Mouse (Mus musculus) CH12.LX (cell line): ENCODE results near the gene Sbsn. TPM values are rescaled to one million over a fixed set of nuclear protein-coding genes. Genes with fewer than 3 reads are reported as not detected.

Experiments used
- DNase-seq: peaks from one replicate; pipeline ENCODE4 v3.0.0-alpha.2; 2013; ENCODE audit errors: extremely low read depth
- H3K27ac ChIP-seq: 2 replicates; pipeline ENCODE4 v1.5.1; 2012; ENCODE audit warnings: low read depth, mild to moderate bottlenecking, control low read depth, moderate library complexity; ENCODE audit not compliant: insufficient read depth
- H3K27me3 ChIP-seq: replicated peaks from 2 replicates; pipeline ENCODE3; 2012; ENCODE audit warnings: inconsistent platforms
- H3K36me3 ChIP-seq, 2 experiments: replicated peaks in 1 of 2; 2 replicates each; pipeline versions ENCODE3 to v1.6.1; 2012; ENCODE audit warnings: inconsistent platforms in 1 of 2, low read length in 1 of 2, mild to moderate bottlenecking in 1 of 2, mixed read lengths in 1 of 2, moderate library complexity in 1 of 2; ENCODE audit not compliant: control insufficient read depth in 1 of 2, insufficient read depth in 1 of 2
- H3K4me1 ChIP-seq, 2 experiments: 2 replicates each; pipeline ENCODE4 v1.6.1; 2012; ENCODE audit warnings: inconsistent platforms in 1 of 2, moderate library complexity in 1 of 2; ENCODE audit not compliant: insufficient read depth in 2 of 2, control insufficient read depth in 1 of 2
- H3K4me2 ChIP-seq: 2 replicates; pipeline ENCODE4 v1.6.1; 2012; ENCODE audit warnings: low read depth, mild to moderate bottlenecking, control low read depth; ENCODE audit not compliant: poor library complexity, insufficient read depth, severe bottlenecking
- H3K4me3 ChIP-seq, 3 experiments: fragments of 150-350 bp in 1 of 3; sonication (generic) in 1 of 3; replicated peaks in 1 of 3; 2 replicates each; pipeline versions ENCODE3 to v1.5.1; 2011 to 2012; ENCODE audit warnings: low read depth in 2 of 3, low read length in 2 of 3, mild to moderate bottlenecking in 2 of 3, moderate library complexity in 2 of 3, control low read depth in 1 of 3, improper control_type of control experiment in 1 of 3, inconsistent platforms in 1 of 3, mixed read lengths in 1 of 3; ENCODE audit not compliant: poor library complexity in 1 of 3
- H3K79me2 ChIP-seq: replicated peaks from 2 replicates; pipeline ENCODE4 v1.6.1; 2012; ENCODE audit warnings: mild to moderate bottlenecking, moderate library complexity; ENCODE audit not compliant: control insufficient read depth, poor library complexity, insufficient read depth, severe bottlenecking; ENCODE audit errors: extremely low read depth
- H3K9ac ChIP-seq: 2 replicates; pipeline ENCODE4 v1.6.1; 2012; ENCODE audit warnings: low read depth, mild to moderate bottlenecking, control low read depth, moderate library complexity; ENCODE audit not compliant: insufficient read depth
- H3K9me3 ChIP-seq: replicated peaks from 2 replicates; pipeline ENCODE3; 2012; ENCODE audit warnings: low read length, inconsistent platforms, mixed read lengths
- BHLHE40 ChIP-seq: IDR thresholded peaks from 2 replicates; pipeline ENCODE4 v1.6.1; 2011; ENCODE audit warnings: mild to moderate bottlenecking, low read depth, low read length, improper control_type of control experiment
- CHD2 ChIP-seq: IDR thresholded peaks from 2 replicates; pipeline ENCODE4 v1.6.1; 2011; ENCODE audit warnings: low read length, improper control_type of control experiment
- CTCF ChIP-seq, 2 experiments: IDR thresholded peaks in 1 of 2; conservative IDR thresholded peaks in 1 of 2; 2 replicates each; pipeline ENCODE4 v1.5.1; 2011 to 2012; ENCODE audit warnings: low read depth in 2 of 2, low read length in 2 of 2, improper control_type of control experiment in 1 of 2, inconsistent platforms in 1 of 2, mild to moderate bottlenecking in 1 of 2, moderate library complexity in 1 of 2
- E2F4 ChIP-seq: IDR thresholded peaks from 2 replicates; pipeline ENCODE4 v1.6.1; 2011; ENCODE audit warnings: low read depth, low read length, improper control_type of control experiment; ENCODE audit not compliant: insufficient replicate concordance
- ETS1 ChIP-seq: conservative IDR thresholded peaks from 2 replicates; pipeline ENCODE4 v1.6.1; 2012; ENCODE audit warnings: low read depth, mild to moderate bottlenecking, inconsistent platforms, low read length, improper control_type of control experiment, moderate library complexity
- GABPA ChIP-seq: IDR thresholded peaks from 2 replicates; pipeline ENCODE4 v1.6.1; 2012; ENCODE audit warnings: low read depth, low read length, improper control_type of control experiment, inconsistent platforms; ENCODE audit not compliant: insufficient replicate concordance
- HCFC1 ChIP-seq: IDR thresholded peaks from 2 replicates; pipeline ENCODE4 v1.6.1; 2012; ENCODE audit warnings: low read depth, mild to moderate bottlenecking, inconsistent platforms, low read length, improper control_type of control experiment
- IRF4 ChIP-seq: IDR thresholded peaks from 2 replicates; pipeline ENCODE4 v1.6.1; 2014; ENCODE audit warnings: low read depth, mild to moderate bottlenecking, inconsistent platforms, low read length, improper control_type of control experiment
- MAZ ChIP-seq: IDR thresholded peaks from 2 replicates; pipeline ENCODE4 v1.6.1; 2012; ENCODE audit warnings: low read depth, mild to moderate bottlenecking, inconsistent platforms, low read length, improper control_type of control experiment, moderate library complexity
- NELFE ChIP-seq: IDR thresholded peaks from 2 replicates; pipeline ENCODE4 v1.6.1; 2011; ENCODE audit warnings: low read depth, low read length, improper control_type of control experiment
- POLR2A ChIP-seq: IDR thresholded peaks from 2 replicates; pipeline ENCODE4 v1.6.1; 2011; ENCODE audit warnings: low read depth, mild to moderate bottlenecking, improper control_type of control experiment, low read length
- POLR2AphosphoS2 ChIP-seq: IDR thresholded peaks from 2 replicates; pipeline ENCODE4 v1.6.1; 2011; ENCODE audit warnings: low read depth, low read length, improper control_type of control experiment
- RAD21 ChIP-seq: IDR thresholded peaks from 2 replicates; pipeline ENCODE4 v1.6.1; 2011; ENCODE audit warnings: low read depth, mild to moderate bottlenecking, low read length, improper control_type of control experiment, moderate library complexity
- SMC3 ChIP-seq: IDR thresholded peaks from 2 replicates; pipeline ENCODE4 v1.6.1; 2011; ENCODE audit warnings: low read depth, low read length, improper control_type of control experiment
- TCF12 ChIP-seq: IDR thresholded peaks from 2 replicates; pipeline ENCODE4 v1.6.1; 2014; ENCODE audit warnings: low read depth, mild to moderate bottlenecking, inconsistent platforms, low read length, improper control_type of control experiment
- ZNF384 ChIP-seq: IDR thresholded peaks from 2 replicates; pipeline ENCODE4 v1.6.1; 2012; ENCODE audit warnings: low read depth, low read length, improper control_type of control experiment, inconsistent platforms
- dilution Hi-C: fragments of 300-500 bp; cut with MboI; formaldehyde crosslinking; loops from 2 replicates; pipeline ENCODE4 v1.14.3; 2020; ENCODE audit warnings: low sequenced_read_pairs; ENCODE audit not compliant: extremely low pct_unique_long_range_greater_than_20kb, extremely low pct_ligation_motif_present
- in situ Hi-C: fragments of 300-500 bp; cut with MboI; formaldehyde crosslinking; loops from 3 replicates; pipeline ENCODE4 v1.14.3; 2019; ENCODE audit warnings: low sequenced_read_pairs, low pct_ligation_motif_present, low pct_unique_long_range_greater_than_20kb, mixed read lengths
- polyA plus RNA-seq: library from polyadenylated mRNA; unstranded; fragments of >175 nt; gene quantifications from 2 replicates; pipeline ENCODE4 v1.2.1, GENCODE M21; 2012; ENCODE audit warnings: low read depth; ENCODE audit not compliant: insufficient read length
- total RNA-seq, 2 experiments: library from RNA; depleted of rRNA; stranded (reverse); fragments of 300-350 nt in 1 of 2; fragments of >200 nt in 1 of 2; gene quantifications; 2 replicates each; pipeline ENCODE4 v1.2.3; 2012 to 2014

Gene Sbsn
- total and polyA plus RNA-seq, 3 experiments: 0.30 to 0.76 (median 0.69) TPM

GRCm38 (mm10) chr7:30747525-30748204 is 3.6 kb upstream of the Sbsn start:
- in situ Hi-C loops: no loop called here
- H3K9me3 ChIP-seq: no peaks in the 10 kb centered on the region
- DNase-seq: peak; percentile 56
- no peaks in the 10 kb centered on the region for H3K79me2 ChIP-seq
- no peak overlapping the region for H3K9ac ChIP-seq
- TF ChIP-seq NELFE (no peak), CHD2 (no peak), ZNF384 (peak; percentile 54; the same call in 1 of the 2 replicates), CTCF (conservative IDR thresholded peaks at IDR 0.05 in 1 of 2, IDR thresholded peaks at IDR 0.05 in 1 of 2; ENCODE audit: low read depth in 2 of 2, low read length in 2 of 2) (peak in 1 of 2 experiments; percentile 47; a peak in 2 of 4 replicates), BHLHE40 (peak; percentile 63), ETS1 (peak; percentile 80), SMC3 (no peak)
- TF ChIP-seq, all 38 proteins: peak for 4
- H3K27ac ChIP-seq: no peak overlapping the region
- H3K36me3 ChIP-seq: peaks cover 0 to 4% of the 10 kb centered on the region in 2 experiments
- H3K4me1 ChIP-seq: peaks cover 15 to 37% of the 10 kb centered on the region in 2 experiments
- no peak overlapping the region for H3K4me3 ChIP-seq
- H3K4me2 ChIP-seq: no peak overlapping the region
- dilution Hi-C loops: no loop called here
- H3K27me3 ChIP-seq: no peaks in the 10 kb centered on the region

GRCm38 (mm10) chr7:30749824-30750606 is 1.3 kb upstream of the Sbsn start:
- DNase-seq: no peak
- H3K4me2 ChIP-seq: no peak overlapping the region
- dilution Hi-C loops (no loop called here), in situ Hi-C loops (no loop called here)
- peaks cover 0 to 4% of the 10 kb centered on the region in 2 experiments for H3K36me3 ChIP-seq
- peaks cover 5 to 23% of the 10 kb centered on the region in 2 experiments; a peak in 2 of 4 replicates for H3K4me1 ChIP-seq
- H3K79me2 ChIP-seq: no peaks in the 10 kb centered on the region
- no peak overlapping the region for H3K9ac ChIP-seq
- peaks cover 5% of the 10 kb centered on the region for H3K9me3 ChIP-seq
- H3K27me3 ChIP-seq: no peaks in the 10 kb centered on the region
- no peak overlapping the region for H3K4me3 ChIP-seq
- no peak for TF ChIP-seq MAZ
- no peak for TF ChIP-seq HCFC1
- TF ChIP-seq TCF12: no peak
- TF ChIP-seq GABPA: no peak
- TF ChIP-seq RAD21: no peak
- TF ChIP-seq POLR2AphosphoS2: no peak
- no peak for TF ChIP-seq E2F4
- no peak for TF ChIP-seq IRF4
- no peak for TF ChIP-seq CHD2
- no peak for TF ChIP-seq POLR2A
- no peak overlapping the region for H3K27ac ChIP-seq
